Mouse (Mus musculus) olfactory bulb, adult 2 months (tissue): ENCODE data around the gene Coch.

ENCODE experiments used
- CTCF ChIP-seq: fragments of 200-500 bp; IDR thresholded peaks from 2 replicates; pipeline ENCODE4 v1.5.1; 2012; ENCODE audit warnings: low read depth, mild to moderate bottlenecking, low read length, moderate library complexity; ENCODE audit not compliant: insufficient read depth
- POLR2A ChIP-seq: fragments of 200-500 bp; IDR thresholded peaks from 2 replicates; pipeline ENCODE4 v1.6.1; 2012; ENCODE audit warnings: mild to moderate bottlenecking, low read depth, low read length, moderate library complexity; ENCODE audit not compliant: insufficient read depth

- TF ChIP-seq CTCF (no peak), POLR2A (no peak)
These were observed 13.0 kb downstream of the Coch start for GRCm38 (mm10) chr12:51606138-51606537.
